Mouse (Mus musculus) neural tube, embryonic 11.5 days (tissue): Measurements from ENCODE around the gene Car6. TPM values are rescaled to one million over a fixed set of nuclear protein-coding genes. Genes with fewer than 3 reads are reported as not detected.

Source experiments
- ATAC-seq: fragments of 200-750 bp; cut with Nextera tagmentation; 2 replicates; pipeline ENCODE4 v1.8.0; 2017; ENCODE audit warnings: moderate number of reproducible peaks, mild to moderate bottlenecking, moderate TSS enrichment, moderate library complexity; ENCODE audit not compliant: insufficient read depth, low FRiP score, low TSS enrichment
- DNase-seq: peaks from one replicate; pipeline ENCODE4 v3.0.0-alpha.2; 2015; ENCODE audit warnings: low spot score
- H3K27ac ChIP-seq: fragments of 300-500 bp; sonication (generic); 2 replicates; pipeline ENCODE4 v1.5.1; 2014; ENCODE audit warnings: low read depth, mild to moderate bottlenecking, low read length
- H3K27me3 ChIP-seq: fragments of 300-500 bp; sonication (generic); 2 replicates; pipeline ENCODE4 v1.6.1; 2014; ENCODE audit warnings: mild to moderate bottlenecking, low read length, mixed read lengths; ENCODE audit not compliant: control insufficient read depth, insufficient read depth
- H3K36me3 ChIP-seq: fragments of 300-500 bp; sonication (generic); 2 replicates; pipeline ENCODE4 v1.6.1; 2014; ENCODE audit warnings: mild to moderate bottlenecking, low read length, moderate library complexity, mixed read lengths; ENCODE audit not compliant: control insufficient read depth, insufficient read depth
- H3K4me1 ChIP-seq: fragments of 300-500 bp; sonication (generic); 2 replicates; pipeline ENCODE4 v1.6.1; 2014; ENCODE audit warnings: low read length, mixed read lengths; ENCODE audit not compliant: control insufficient read depth, insufficient read depth
- H3K4me2 ChIP-seq: fragments of 300-500 bp; sonication (generic); 2 replicates; pipeline ENCODE4 v1.6.1; 2014; ENCODE audit warnings: low read depth, mild to moderate bottlenecking, moderate library complexity
- H3K4me3 ChIP-seq: fragments of 300-500 bp; sonication (generic); 2 replicates; pipeline ENCODE4 v1.5.1; 2014; ENCODE audit warnings: low read depth, low read length
- H3K9ac ChIP-seq: fragments of 300-500 bp; sonication (generic); 2 replicates; pipeline ENCODE4 v1.6.1; 2014; ENCODE audit warnings: mild to moderate bottlenecking, low read length
- H3K9me3 ChIP-seq: fragments of 300-500 bp; sonication (generic); 2 replicates; pipeline ENCODE4 v1.6.1; 2016; ENCODE audit warnings: low read length; ENCODE audit not compliant: control insufficient read depth
- WGBS: fragments of 180-500 bp; shearing (Covaris S2); extraction: QIAGEN DNeasy Blood & Tissue Kit; methylation state at CpG from one replicate; pipeline ENCODE4 v1.1.7; 2014; 5-methylcytosine and 5-hydroxymethylcytosine counted together
- polyA plus RNA-seq: library from polyadenylated mRNA; unstranded; fragments of >200 nt; fragmentation: Nextera tagmentation; extraction: Ambion mirVana; gene quantifications from 2 replicates; pipeline ENCODE4 v1.2.1, GENCODE M21; 2014

The Car6 gene
- polyA plus RNA-seq, 1 experiment from 2014 or later: not detected

DNA sequence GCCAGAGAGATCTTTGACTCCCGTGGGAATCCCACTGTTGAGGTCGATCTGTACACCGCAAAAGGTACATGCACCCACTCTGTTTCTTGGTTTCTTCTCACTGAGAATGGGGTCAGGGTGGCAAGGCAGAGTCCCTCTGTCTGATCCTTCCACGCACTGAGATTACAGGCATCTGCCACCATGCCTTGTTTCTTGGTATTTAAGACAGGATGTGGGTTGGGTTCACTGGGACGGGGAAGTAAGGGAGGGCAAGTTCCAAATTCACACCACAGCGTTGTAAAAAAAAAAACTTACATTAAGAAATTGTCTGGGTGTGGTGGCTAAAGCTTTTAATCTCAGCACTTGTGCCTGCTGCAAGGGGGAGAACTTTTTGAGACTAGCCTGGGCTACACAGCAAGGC lies 38.4 kb upstream of the Car6 start:
- H3K27me3 ChIP-seq: no peaks in the 10 kb centered on the region
- ATAC-seq (no peak), DNase-seq (no peak)
- H3K4me3 ChIP-seq: peak overlapping the region; percentile 87
- H3K4me1 ChIP-seq: peaks cover 25% of the 10 kb centered on the region
- H3K4me2 ChIP-seq: peak overlapping the region; percentile 66
- H3K9me3 ChIP-seq: no peaks in the 10 kb centered on the region
- 22% methylated on average over 6 of the region's 6 CpGs for WGBS
- H3K27ac ChIP-seq: peak overlapping the region; percentile 41; the same call in 1 of the 2 replicates
- H3K9ac ChIP-seq: no peak overlapping the region
- peaks cover 20% of the 10 kb centered on the region for H3K36me3 ChIP-seq

DNA sequence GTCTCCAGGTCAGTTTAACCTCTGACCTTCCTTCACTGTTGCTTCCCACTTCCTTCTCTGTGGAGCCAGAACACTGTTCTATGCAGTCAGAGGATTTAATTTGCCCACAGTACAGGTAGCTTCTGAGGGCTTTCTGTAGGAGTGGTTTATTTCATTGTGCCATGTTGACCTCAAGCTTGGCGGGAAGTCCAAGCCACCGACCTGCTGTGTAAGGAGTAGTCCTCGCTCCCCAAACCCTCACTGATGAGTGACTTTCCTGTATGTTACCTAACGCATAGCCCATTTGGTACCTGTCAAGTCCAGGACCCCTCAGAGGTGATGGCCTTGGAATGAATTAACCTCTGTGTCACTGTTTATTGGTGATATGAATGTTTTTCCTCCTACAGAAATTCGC lies 38.0 kb upstream of the Car6 start:
- no peak for DNase-seq
- H3K27me3 ChIP-seq: no peaks in the 10 kb centered on the region
- no peak for ATAC-seq
- peak overlapping the region; percentile 66 for H3K4me2 ChIP-seq
- H3K9me3 ChIP-seq: no peaks in the 10 kb centered on the region
- peak overlapping the region; percentile 87 for H3K4me3 ChIP-seq
- 11% methylated on average over 5 of the region's 5 CpGs for WGBS
- H3K27ac ChIP-seq: no peak overlapping the region
- peaks cover 18% of the 10 kb centered on the region for H3K36me3 ChIP-seq
- H3K9ac ChIP-seq: 0 out of 2 replicates have a peak overlapping the region, but pooled peaks have one; percentile 24
- H3K4me1 ChIP-seq: peaks cover 25% of the 10 kb centered on the region

DNA sequence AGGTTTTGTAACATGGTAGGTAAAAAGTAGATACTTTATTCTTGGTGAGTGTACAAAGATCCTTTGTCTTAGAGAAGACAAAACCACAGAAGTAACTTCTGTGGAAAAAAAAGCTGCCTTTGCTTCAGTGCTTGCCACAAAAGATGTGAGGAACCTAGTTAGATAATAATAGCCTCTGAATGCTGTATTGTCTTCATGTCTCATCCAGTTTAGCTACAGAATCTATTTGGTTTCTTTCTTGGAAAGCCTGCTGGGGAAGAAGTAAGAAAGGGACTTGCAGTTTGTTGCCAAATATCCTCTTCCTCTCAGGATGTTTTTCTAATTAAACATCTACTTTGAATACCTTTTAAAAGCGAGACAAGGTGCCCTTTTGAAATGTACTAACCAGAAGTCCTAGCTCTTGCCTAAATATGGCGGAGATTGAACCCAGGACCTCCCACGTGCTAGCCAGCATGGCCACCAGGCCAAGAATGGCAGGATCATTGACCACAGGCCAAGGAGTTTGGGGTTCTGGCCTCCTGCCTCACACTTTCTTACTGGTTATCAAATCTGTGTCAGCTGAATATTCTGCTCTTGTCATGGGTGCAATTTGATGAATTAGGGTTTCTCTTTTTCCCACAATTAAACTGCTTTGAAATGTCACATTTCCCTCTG lies 37.4 kb upstream of the Car6 start:
- H3K4me1 ChIP-seq: peaks cover 25% of the 10 kb centered on the region
- peak overlapping the region; percentile 87 for H3K4me3 ChIP-seq
- WGBS: 3% methylated on average over 3 of the region's 3 CpGs
- H3K36me3 ChIP-seq: peaks cover 18% of the 10 kb centered on the region
- DNase-seq (no peak), ATAC-seq (no peak)
- H3K4me2 ChIP-seq: peak overlapping the region; percentile 66
- no peak overlapping the region for H3K27ac ChIP-seq
- H3K9ac ChIP-seq: peak overlapping the region; percentile 89
- no peaks in the 10 kb centered on the region for H3K27me3 ChIP-seq
- H3K9me3 ChIP-seq: no peaks in the 10 kb centered on the region

DNA sequence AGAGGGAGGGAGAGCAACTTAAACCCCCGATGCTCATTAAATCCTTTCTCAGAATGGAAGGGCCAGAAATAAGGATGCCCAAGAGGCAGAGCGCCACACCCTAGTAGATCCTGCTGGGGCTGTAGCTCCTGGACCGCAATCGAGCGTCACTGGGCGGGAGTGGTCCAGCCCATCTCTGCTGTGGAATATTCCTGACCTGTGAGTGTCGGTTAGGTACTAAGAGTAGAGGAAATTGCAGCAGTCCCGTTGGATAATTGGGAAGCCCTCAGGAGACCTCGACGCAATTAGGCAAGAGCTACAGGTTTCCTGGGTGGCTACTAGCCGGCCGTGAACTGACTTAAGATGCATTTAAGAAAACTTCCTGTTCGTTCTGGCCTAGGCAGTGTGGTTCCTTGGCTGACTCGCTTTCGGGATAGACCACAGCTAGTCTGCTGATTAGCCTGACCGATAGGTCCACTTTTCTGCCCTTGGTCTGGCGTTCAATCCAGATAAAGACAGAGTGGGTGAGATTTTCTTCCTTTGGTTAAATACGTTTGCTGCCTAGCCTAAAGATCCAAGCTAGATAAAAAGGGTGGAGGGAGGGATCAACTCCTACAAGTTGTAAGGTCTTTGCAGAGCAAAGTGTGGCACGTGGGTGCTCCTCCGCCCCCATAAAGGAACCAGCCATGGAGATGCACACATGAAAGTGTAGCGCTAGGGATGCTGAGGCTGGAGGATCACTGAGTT lies 36.7 kb upstream of the Car6 start:
- under 1% methylated on average over 21 of the region's 21 CpGs for WGBS
- Histone ChIP-seq H3K27me3 (no peaks in the 10 kb centered on the region), H3K4me3 (peak overlapping the region; percentile 87), H3K9me3 (no peaks in the 10 kb centered on the region), H3K27ac (peak overlapping the region; percentile 99; the same call in 1 of the 2 replicates), H3K9ac (peak overlapping the region; percentile 89), H3K36me3 (peaks cover 16% of the 10 kb centered on the region), H3K4me2 (peak overlapping the region; percentile 66), H3K4me1 (peaks cover 25% of the 10 kb centered on the region)
- ATAC-seq (no peak), DNase-seq (peak; percentile 37)

DNA sequence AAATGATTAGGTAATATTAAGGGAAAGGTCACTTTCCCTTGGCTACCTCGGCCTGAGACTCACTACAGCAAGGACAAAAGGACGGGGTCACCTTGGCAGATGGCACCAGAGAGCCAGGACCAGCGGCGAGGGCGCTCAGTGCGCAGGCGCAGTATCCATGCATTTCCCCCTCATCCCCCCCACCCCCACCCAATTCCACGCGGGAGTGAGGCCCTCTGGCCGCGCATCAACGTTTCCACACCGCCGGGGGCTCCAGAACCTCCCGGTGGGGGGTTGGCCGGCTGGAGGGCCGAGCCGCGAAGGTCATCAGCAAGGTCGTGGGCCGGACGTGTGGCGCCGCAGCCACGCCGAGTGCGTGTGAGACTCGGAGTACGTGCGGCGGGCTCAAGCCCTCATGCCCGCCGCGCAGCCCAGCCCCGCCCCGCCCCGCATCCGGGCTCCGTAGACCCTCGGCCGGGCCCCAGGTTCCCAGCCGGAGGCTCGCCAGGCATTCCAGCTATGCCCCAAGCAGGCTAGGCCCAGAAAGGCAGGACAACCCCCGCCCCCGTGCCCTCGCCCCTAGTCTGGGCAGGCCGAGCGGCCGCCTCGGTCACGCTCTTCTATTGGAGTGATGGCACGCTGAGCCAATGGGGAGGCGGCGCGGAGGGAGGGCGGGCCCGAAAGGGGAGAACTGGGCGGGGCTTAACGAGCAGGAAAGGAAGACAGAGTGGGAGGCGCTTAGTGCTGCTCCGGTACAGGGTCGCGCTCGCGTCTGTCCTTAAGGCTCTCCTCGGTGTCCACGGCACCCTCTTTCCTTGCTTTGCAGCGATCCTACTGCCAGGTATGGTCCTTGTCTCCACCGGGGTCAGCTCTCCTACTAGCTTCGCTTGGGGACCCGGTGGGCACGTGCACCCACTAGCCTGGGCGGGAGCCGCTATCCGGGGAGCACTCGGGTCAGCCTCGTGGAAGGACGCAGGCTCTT lies 35.7 kb upstream of the Car6 start, which contains the start of gene Eno1:
TSS of gene Eno1 (plus strand) at position 201 of the 961 bp plus-strand sequence.
- WGBS: under 1% methylated on average over 76 of the region's 78 CpGs
- Histone ChIP-seq H3K27ac (peak within 1 kb of the TSS; percentile 99), H3K36me3 (peaks cover 8% of the 10 kb centered on the region), H3K9ac (peak within 1 kb of the TSS; percentile 89), H3K4me3 (peak within 1 kb of the TSS; percentile 87), H3K4me2 (peak within 1 kb of the TSS; percentile 66), H3K4me1 (peaks cover 24% of the 10 kb centered on the region), H3K27me3 (no peaks in the 10 kb centered on the region), H3K9me3 (no peaks in the 10 kb centered on the region)
- DNase-seq (peak; percentile 100), ATAC-seq (peak; percentile 97)

DNA sequence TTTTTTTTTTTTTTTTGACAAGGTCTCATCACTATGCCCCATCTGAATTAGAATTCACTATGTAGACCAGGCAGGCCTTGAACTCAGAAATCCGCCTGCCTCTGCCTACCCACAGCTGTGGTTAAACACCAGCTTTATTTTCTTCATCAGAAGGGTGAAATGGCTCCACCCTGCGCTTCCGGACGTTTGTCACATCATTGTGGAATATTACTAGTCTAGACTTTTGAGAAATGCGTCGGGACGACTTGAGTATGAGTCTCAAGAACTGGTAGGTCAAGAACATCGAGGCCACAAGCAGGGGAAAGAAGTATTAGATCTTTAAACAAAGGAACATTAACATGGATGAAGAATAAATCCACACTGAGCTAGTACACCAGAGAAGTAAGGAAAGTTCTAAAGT lies 34.9 kb upstream of the Car6 start:
- peak overlapping the region; percentile 87 for H3K4me3 ChIP-seq
- H3K27me3 ChIP-seq: no peaks in the 10 kb centered on the region
- ATAC-seq: no peak
- no peaks in the 10 kb centered on the region for H3K9me3 ChIP-seq
- peak overlapping the region; percentile 99 for H3K27ac ChIP-seq
- DNase-seq: no peak
- H3K36me3 ChIP-seq: 0 out of 2 replicates have a peak, but pooled peaks cover 2% of the 10 kb centered on the region
- peak overlapping the region; percentile 66 for H3K4me2 ChIP-seq
- peaks cover 27% of the 10 kb centered on the region for H3K4me1 ChIP-seq
- WGBS: 76% methylated on average over 8 of the region's 8 CpGs
- H3K9ac ChIP-seq: peak overlapping the region; percentile 89

DNA sequence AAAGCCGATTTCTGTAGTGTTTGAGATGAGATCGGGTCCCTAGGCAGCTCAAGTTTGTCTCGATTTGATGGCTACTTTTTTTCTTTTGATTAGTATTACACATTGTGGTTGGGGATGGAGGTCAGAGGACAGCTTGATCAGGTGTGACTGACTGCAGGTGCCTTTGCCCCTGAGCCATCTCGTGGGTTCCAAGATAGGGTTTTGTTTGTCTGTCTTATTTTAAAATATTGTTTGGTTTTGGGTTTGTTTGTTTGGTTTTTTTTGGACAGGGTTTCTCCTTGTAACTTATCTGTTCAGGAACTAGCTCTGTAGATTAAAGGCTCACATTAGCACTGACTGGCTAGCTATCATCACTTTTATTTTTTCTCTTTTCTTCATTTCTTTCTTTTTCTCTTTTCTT lies 34.5 kb upstream of the Car6 start:
- H3K4me2 ChIP-seq: no peak overlapping the region
- no peaks in the 10 kb centered on the region for H3K27me3 ChIP-seq
- ATAC-seq: no peak
- no peak overlapping the region for H3K27ac ChIP-seq
- 61% methylated on average over 4 of the region's 4 CpGs for WGBS
- no peak for DNase-seq
- H3K4me3 ChIP-seq: no peak overlapping the region
- H3K9ac ChIP-seq: no peak overlapping the region
- 0 out of 2 replicates have a peak, but pooled peaks cover 2% of the 10 kb centered on the region for H3K36me3 ChIP-seq
- H3K9me3 ChIP-seq: no peaks in the 10 kb centered on the region
- peaks cover 32% of the 10 kb centered on the region for H3K4me1 ChIP-seq

DNA sequence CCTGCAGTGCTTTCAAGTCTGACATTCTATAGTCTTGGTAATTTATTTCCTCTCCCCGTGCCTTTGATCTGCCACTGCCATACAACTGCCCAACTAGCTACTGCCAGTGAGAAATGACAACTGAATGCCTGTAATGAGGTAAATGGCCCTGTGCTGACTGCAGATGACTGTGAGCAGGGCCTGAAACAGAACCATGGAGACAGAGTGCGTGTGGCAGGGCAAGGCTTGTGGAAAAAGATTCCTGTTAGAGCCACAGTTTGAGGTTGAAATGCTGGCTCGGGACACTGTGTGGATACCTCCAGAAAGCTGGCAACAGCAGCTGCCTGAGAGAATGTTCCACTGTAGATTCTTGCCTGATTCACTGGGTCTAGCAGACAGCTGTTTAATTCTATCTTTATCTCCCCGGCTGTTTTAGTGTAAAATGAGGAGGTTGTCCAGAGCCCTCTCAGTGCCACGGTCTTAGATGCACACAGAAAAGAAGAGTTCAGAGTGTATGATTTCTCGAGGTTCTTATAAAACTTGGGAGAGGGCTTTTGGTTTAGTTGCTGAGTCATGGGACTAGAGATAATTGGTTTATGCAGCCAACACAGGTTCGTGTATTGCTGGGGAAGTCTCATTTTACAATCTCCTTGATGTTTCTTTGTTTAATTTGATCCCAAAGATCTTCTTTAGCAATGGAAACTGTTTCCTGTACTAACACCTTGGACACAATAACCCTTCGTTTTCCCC lies 33.6 kb upstream of the Car6 start:
- Histone ChIP-seq H3K4me3 (no peak overlapping the region), H3K27me3 (no peaks in the 10 kb centered on the region), H3K36me3 (no peaks in the 10 kb centered on the region), H3K27ac (0 out of 2 replicates have a peak overlapping the region, but pooled peaks have one; percentile 1), H3K4me2 (no peak overlapping the region), H3K4me1 (peaks cover 36% of the 10 kb centered on the region), H3K9ac (no peak overlapping the region), H3K9me3 (no peaks in the 10 kb centered on the region)
- DNase-seq (no peak), ATAC-seq (no peak)
- 21% methylated on average over 8 of the region's 8 CpGs for WGBS
